Mouse (Mus musculus): ENCODE results near the gene Galnt16. TPM values are rescaled to one million over a fixed set of nuclear protein-coding genes. Genes with fewer than 3 reads are reported as not detected.

Gene Galnt16
- polyA plus RNA-seq, 1 experiment from 2014 or later: 14.3 TPM

- H3K4me2 ChIP-seq: no peak overlapping the region
- no peaks in the 10 kb centered on the region for H3K27me3 ChIP-seq (replicated peaks)
- no peak overlapping the region for H3K4me3 ChIP-seq (replicated peaks)
- no peak overlapping the region for H3K27ac ChIP-seq
- 60% methylated on average over 2 of the region's 2 CpGs for WGBS
- H3K9ac ChIP-seq: no peak overlapping the region
- ATAC-seq (ENCODE audit: insufficient read depth, low FRiP score, low read depth): no peak
- no peaks in the 10 kb centered on the region for H3K9me3 ChIP-seq
- H3K4me1 ChIP-seq: peaks cover 15% of the 10 kb centered on the region
- no peaks in the 10 kb centered on the region for H3K36me3 ChIP-seq
Observed at GRCm38 (mm10) chr12:80569561-80569960, 51.5 kb downstream of the Galnt16 start.

- peak overlapping the region; percentile 69; the same call in 1 of the 2 replicates for H3K27ac ChIP-seq
- no peak overlapping the region for H3K4me2 ChIP-seq
- H3K27me3 ChIP-seq (replicated peaks): no peaks in the 10 kb centered on the region
- H3K4me3 ChIP-seq (replicated peaks): no peak overlapping the region
- H3K9me3 ChIP-seq: no peaks in the 10 kb centered on the region
- no peaks in the 10 kb centered on the region for H3K36me3 ChIP-seq
- no peak for ATAC-seq (ENCODE audit: insufficient read depth, low FRiP score, low read depth)
- 75% methylated on average over 4 of the region's 4 CpGs for whole genome bisulfite sequencing
- H3K4me1 ChIP-seq: peaks cover 13% of the 10 kb centered on the region; the same call in 1 of the 2 replicates
- H3K9ac ChIP-seq: no peak overlapping the region
Observed at GRCm38 (mm10) chr12:80574318-80574717, 56.2 kb downstream of the Galnt16 start.

GRCm38 (mm10) chr12:80574825-80575371 lies 56.8 kb downstream of the Galnt16 start:
- Histone ChIP-seq H3K27me3 (replicated peaks) (no peaks in the 10 kb centered on the region), H3K4me1 (peaks cover 13% of the 10 kb centered on the region; the same call in 1 of the 2 replicates), H3K36me3 (no peaks in the 10 kb centered on the region), H3K4me3 (replicated peaks) (no peak overlapping the region), H3K9me3 (no peaks in the 10 kb centered on the region), H3K9ac (no peak overlapping the region), H3K27ac (peak overlapping the region; percentile 69), H3K4me2 (peak overlapping the region; percentile 35)
- 23% methylated on average over 15 of the region's 15 CpGs for WGBS
- 0 out of 2 replicates have a peak, but pooled peaks have one; percentile 20 for ATAC-seq (ENCODE audit: insufficient read depth, low FRiP score, low read depth)

- no peak overlapping the region for H3K4me2 ChIP-seq
- 57% methylated on average over 5 of the region's 5 CpGs for WGBS
- no peaks in the 10 kb centered on the region for H3K27me3 ChIP-seq (replicated peaks)
- H3K27ac ChIP-seq: no peak overlapping the region
- H3K9ac ChIP-seq: no peak overlapping the region
- no peaks in the 10 kb centered on the region for H3K9me3 ChIP-seq
- H3K36me3 ChIP-seq: no peaks in the 10 kb centered on the region
- H3K4me3 ChIP-seq (replicated peaks): no peak overlapping the region
- ATAC-seq (ENCODE audit: insufficient read depth, low FRiP score, low read depth): no peak
- peaks cover 13% of the 10 kb centered on the region; the same call in 1 of the 2 replicates for H3K4me1 ChIP-seq
Observed at GRCm38 (mm10) chr12:80577049-80577448, 59.0 kb downstream of the Galnt16 start.

GRCm38 (mm10) chr12:80581357-80581756 lies 63.3 kb downstream of the Galnt16 start:
- H3K9ac ChIP-seq: no peak overlapping the region
- WGBS: 50% methylated on average over 5 of the region's 5 CpGs
- H3K36me3 ChIP-seq: 0 out of 2 replicates have a peak, but pooled peaks cover 4% of the 10 kb centered on the region
- no peak overlapping the region for H3K4me3 ChIP-seq (replicated peaks)
- H3K27ac ChIP-seq: no peak overlapping the region
- H3K4me1 ChIP-seq: no peaks in the 10 kb centered on the region
- no peak for ATAC-seq (ENCODE audit: insufficient read depth, low FRiP score, low read depth)
- no peak overlapping the region for H3K4me2 ChIP-seq
- H3K27me3 ChIP-seq (replicated peaks): no peaks in the 10 kb centered on the region
- no peaks in the 10 kb centered on the region for H3K9me3 ChIP-seq

- Histone ChIP-seq H3K36me3 (0 out of 2 replicates have a peak, but pooled peaks cover 4% of the 10 kb centered on the region), H3K9me3 (no peaks in the 10 kb centered on the region), H3K4me3 (replicated peaks) (no peak overlapping the region), H3K4me1 (no peaks in the 10 kb centered on the region), H3K27me3 (replicated peaks) (no peaks in the 10 kb centered on the region), H3K4me2 (no peak overlapping the region), H3K9ac (no peak overlapping the region), H3K27ac (no peak overlapping the region)
- 25% methylated on average over 2 of the region's 2 CpGs for WGBS
- no peak for ATAC-seq (ENCODE audit: insufficient read depth, low FRiP score, low read depth)
Observed at GRCm38 (mm10) chr12:80584973-80585372, 66.9 kb downstream of the Galnt16 start.

- Histone ChIP-seq H3K4me3 (replicated peaks) (no peak overlapping the region), H3K4me2 (no peak overlapping the region), H3K4me1 (peaks cover 13% of the 10 kb centered on the region; the same call in 1 of the 2 replicates), H3K9ac (no peak overlapping the region), H3K27ac (no peak overlapping the region), H3K36me3 (no peaks in the 10 kb centered on the region), H3K27me3 (replicated peaks) (no peaks in the 10 kb centered on the region), H3K9me3 (no peaks in the 10 kb centered on the region)
- 83% methylated on average over 4 of the region's 4 CpGs for WGBS
- peak; percentile 25; the same call in 1 of the 2 replicates for ATAC-seq (ENCODE audit: insufficient read depth, low FRiP score, low read depth)
Observed at GRCm38 (mm10) chr12:80594141-80594540, 76.1 kb downstream of the Galnt16 start.

- H3K9ac ChIP-seq: no peak overlapping the region
Observed at GRCm38 (mm10) chr12:80594781-80595180, 76.7 kb downstream of the Galnt16 start.

GRCm38 (mm10) chr12:80595566-80595965 lies 77.5 kb downstream of the Galnt16 start:
- H3K27ac ChIP-seq: no peak overlapping the region
- ATAC-seq (ENCODE audit: insufficient read depth, low FRiP score, low read depth): no peak
- H3K27me3 ChIP-seq (replicated peaks): no peaks in the 10 kb centered on the region
- H3K9ac ChIP-seq: no peak overlapping the region
- no peaks in the 10 kb centered on the region for H3K9me3 ChIP-seq
- H3K4me2 ChIP-seq: no peak overlapping the region
- no peaks in the 10 kb centered on the region for H3K36me3 ChIP-seq
- no peak overlapping the region for H3K4me3 ChIP-seq (replicated peaks)
- peaks cover 15% of the 10 kb centered on the region; the same call in 1 of the 2 replicates for H3K4me1 ChIP-seq
- 94% methylated on average over 4 of the region's 4 CpGs for WGBS

More at GRCm38 (mm10) chr12:80594781-80595180, 76.7 kb downstream of the Galnt16 start:
- WGBS: 84% methylated on average over 4 of the region's 4 CpGs
- Histone ChIP-seq H3K27ac (no peak overlapping the region), H3K4me2 (no peak overlapping the region), H3K4me1 (peaks cover 15% of the 10 kb centered on the region; the same call in 1 of the 2 replicates), H3K9me3 (no peaks in the 10 kb centered on the region), H3K4me3 (replicated peaks) (no peak overlapping the region), H3K36me3 (no peaks in the 10 kb centered on the region), H3K27me3 (replicated peaks) (no peaks in the 10 kb centered on the region)
- ATAC-seq (ENCODE audit: insufficient read depth, low FRiP score, low read depth): no peak

- Histone ChIP-seq H3K4me2 (no peak overlapping the region), H3K4me3 (replicated peaks) (no peak overlapping the region), H3K27ac (no peak overlapping the region), H3K36me3 (no peaks in the 10 kb centered on the region), H3K9me3 (no peaks in the 10 kb centered on the region), H3K4me1 (peaks cover 15% of the 10 kb centered on the region; the same call in 1 of the 2 replicates), H3K27me3 (replicated peaks) (no peaks in the 10 kb centered on the region), H3K9ac (no peak overlapping the region)
- no peak for ATAC-seq (ENCODE audit: insufficient read depth, low FRiP score, low read depth)
- 58% methylated on average over 4 of the region's 4 CpGs for WGBS
Observed at GRCm38 (mm10) chr12:80595968-80596367, 77.9 kb downstream of the Galnt16 start.

GRCm38 (mm10) chr12:80598236-80598635 lies 80.2 kb downstream of the Galnt16 start:
- H3K4me2 ChIP-seq: no peak overlapping the region
- no peak overlapping the region for H3K4me3 ChIP-seq (replicated peaks)
- 34% methylated on average over 7 of the region's 7 CpGs for WGBS
- H3K27me3 ChIP-seq (replicated peaks): no peaks in the 10 kb centered on the region
- no peaks in the 10 kb centered on the region for H3K9me3 ChIP-seq
- H3K9ac ChIP-seq: no peak overlapping the region
- no peaks in the 10 kb centered on the region for H3K36me3 ChIP-seq
- peak overlapping the region; percentile 48; the same call in 1 of the 2 replicates for H3K27ac ChIP-seq
- ATAC-seq (ENCODE audit: insufficient read depth, low FRiP score, low read depth): no peak
- H3K4me1 ChIP-seq: peaks cover 17% of the 10 kb centered on the region

GRCm38 (mm10) chr12:80598756-80599155 lies 80.7 kb downstream of the Galnt16 start:
- no peak for ATAC-seq (ENCODE audit: insufficient read depth, low FRiP score, low read depth)
- Histone ChIP-seq H3K27me3 (replicated peaks) (no peaks in the 10 kb centered on the region), H3K4me1 (peaks cover 22% of the 10 kb centered on the region), H3K9ac (no peak overlapping the region), H3K9me3 (no peaks in the 10 kb centered on the region), H3K4me2 (no peak overlapping the region), H3K27ac (peak overlapping the region; percentile 48; the same call in 1 of the 2 replicates), H3K4me3 (replicated peaks) (no peak overlapping the region), H3K36me3 (no peaks in the 10 kb centered on the region)
- 45% methylated on average over 6 of the region's 6 CpGs for WGBS

Data from stomach, embryonic 15.5 days (tissue).